Mouse (Mus musculus): Measurements from ENCODE around the gene Adcy2. TPM values are rescaled to one million over a fixed set of nuclear protein-coding genes. Genes with fewer than 3 reads are reported as not detected.

The Adcy2 gene
- total and polyA plus RNA-seq, 3 experiments: not detected

DNA sequence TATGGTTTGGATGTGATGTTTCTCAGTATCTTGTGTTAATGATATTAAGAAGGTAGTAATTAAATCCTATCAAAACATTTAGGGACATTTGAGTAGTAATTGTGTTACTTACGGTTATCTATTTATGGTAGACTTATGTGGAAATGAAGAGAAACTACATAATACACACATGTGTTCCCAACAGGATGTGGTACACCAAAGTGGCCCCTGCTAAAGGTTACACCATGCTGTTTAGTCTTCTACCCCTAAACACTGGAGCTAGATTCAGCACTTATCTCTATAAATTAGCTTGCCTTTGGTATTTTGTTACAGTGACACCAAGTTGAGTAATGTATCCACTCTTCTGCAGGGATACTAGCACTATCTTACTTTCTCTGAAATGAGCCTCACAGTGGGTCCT lies 57.9 kb downstream of the Adcy2 start:
- Histone ChIP-seq H3K27me3 (replicated peaks) (no peaks in the 10 kb centered on the region), H3K9ac (ENCODE audit: insufficient read depth, low read depth) (no peak overlapping the region), H3K36me3 (replicated peaks in 1 of 2; ENCODE audit: control insufficient read depth in 1 of 2, insufficient read depth in 1 of 2, low read length in 1 of 2) (no peaks in the 10 kb centered on the region), H3K79me2 (replicated peaks; ENCODE audit: control insufficient read depth, extremely low read depth, insufficient read depth, poor library complexity, severe bottlenecking) (no peaks in the 10 kb centered on the region), H3K9me3 (replicated peaks; ENCODE audit: low read length) (peaks cover 56% of the 10 kb centered on the region), H3K4me1 (ENCODE audit: control insufficient read depth in 1 of 2, insufficient read depth in 2 of 2) (no peaks in the 10 kb centered on the region), H3K27ac (ENCODE audit: insufficient read depth, low read depth) (no peak overlapping the region), H3K4me2 (ENCODE audit: insufficient read depth, low read depth, poor library complexity, severe bottlenecking) (no peak overlapping the region), H3K4me3 (replicated peaks in 1 of 3; ENCODE audit: low read depth in 2 of 3, low read length in 2 of 3, poor library complexity in 1 of 3) (no peak overlapping the region)
- dilution Hi-C loops (cut with MboI; ENCODE audit: extremely low pct_ligation_motif_present, extremely low pct_unique_long_range_greater_than_20kb, low sequenced_read_pairs): no loop called here
- in situ Hi-C loops (cut with MboI; ENCODE audit: low pct_ligation_motif_present, low pct_unique_long_range_greater_than_20kb, low sequenced_read_pairs): no loop called here
- no peak for DNase-seq (ENCODE audit: extremely low read depth)
- TF ChIP-seq HCFC1 (IDR thresholded peaks at IDR 0.05; ENCODE audit: low read depth, low read length): no peak
- TF ChIP-seq JUN (IDR thresholded peaks at IDR 0.05; ENCODE audit: insufficient read depth, low read depth, low read length): no peak

- Histone ChIP-seq H3K27me3 (replicated peaks) (no peaks in the 10 kb centered on the region), H3K9me3 (replicated peaks; ENCODE audit: low read length) (peaks cover 71% of the 10 kb centered on the region), H3K9ac (ENCODE audit: insufficient read depth, low read depth) (no peak overlapping the region), H3K27ac (ENCODE audit: insufficient read depth, low read depth) (no peak overlapping the region), H3K4me3 (replicated peaks in 1 of 3; ENCODE audit: low read depth in 2 of 3, low read length in 2 of 3, poor library complexity in 1 of 3) (no peak overlapping the region), H3K4me1 (ENCODE audit: control insufficient read depth in 1 of 2, insufficient read depth in 2 of 2) (no peaks in the 10 kb centered on the region), H3K36me3 (replicated peaks in 1 of 2; ENCODE audit: control insufficient read depth in 1 of 2, insufficient read depth in 1 of 2, low read length in 1 of 2) (no peaks in the 10 kb centered on the region), H3K79me2 (replicated peaks; ENCODE audit: control insufficient read depth, extremely low read depth, insufficient read depth, poor library complexity, severe bottlenecking) (no peaks in the 10 kb centered on the region), H3K4me2 (ENCODE audit: insufficient read depth, low read depth, poor library complexity, severe bottlenecking) (no peak overlapping the region)
- dilution Hi-C loops (cut with MboI; ENCODE audit: extremely low pct_ligation_motif_present, extremely low pct_unique_long_range_greater_than_20kb, low sequenced_read_pairs) (no loop called here), in situ Hi-C loops (cut with MboI; ENCODE audit: low pct_ligation_motif_present, low pct_unique_long_range_greater_than_20kb, low sequenced_read_pairs) (no loop called here)
- no peak for DNase-seq (ENCODE audit: extremely low read depth)
- TF ChIP-seq RCOR1 (conservative IDR thresholded peaks at IDR 0.05; ENCODE audit: low read depth, low read length) (no peak), TCF12 (IDR thresholded peaks at IDR 0.05; ENCODE audit: low read depth, low read length) (no peak), POLR2AphosphoS2 (IDR thresholded peaks at IDR 0.05; ENCODE audit: low read depth, low read length) (no peak), ZNF384 (IDR thresholded peaks at IDR 0.05; ENCODE audit: low read depth, low read length) (no peak), USF1 (IDR thresholded peaks at IDR 0.05; ENCODE audit: low read depth, low read length) (no peak), POLR2A (IDR thresholded peaks at IDR 0.05; ENCODE audit: low read depth, low read length) (no peak), NRF1 (IDR thresholded peaks at IDR 0.05; ENCODE audit: low read depth, low read length) (no peak), USF2 (conservative IDR thresholded peaks at IDR 0.05; ENCODE audit: low read depth, low read length) (no peak), JUND (conservative IDR thresholded peaks at IDR 0.05; ENCODE audit: low read depth, low read length) (no peak), CHD2 (IDR thresholded peaks at IDR 0.05; ENCODE audit: low read length) (no peak), GABPA (IDR thresholded peaks at IDR 0.05; ENCODE audit: insufficient replicate concordance, low read depth, low read length) (no peak), ZMIZ1 (IDR thresholded peaks at IDR 0.05; ENCODE audit: low read depth, low read length) (no peak), ZC3H11A (IDR thresholded peaks at IDR 0.05; ENCODE audit: low read depth, low read length) (no peak), ZKSCAN1 (IDR thresholded peaks at IDR 0.05; ENCODE audit: borderline replicate concordance, low read depth, low read length) (no peak), MYC (IDR thresholded peaks at IDR 0.05; ENCODE audit: low read depth, low read length) (no peak), SIN3A (IDR thresholded peaks at IDR 0.05; ENCODE audit: low read length) (no peak), RAD21 (IDR thresholded peaks at IDR 0.05; ENCODE audit: low read depth, low read length) (no peak), MEF2A (IDR thresholded peaks at IDR 0.05; ENCODE audit: borderline replicate concordance, low read depth, low read length) (no peak), TBP (conservative IDR thresholded peaks at IDR 0.05; ENCODE audit: low read depth, low read length) (no peak)
Observed at GRCm38 (mm10) chr13:68932283-68932647, 67.1 kb downstream of the Adcy2 start.
